ENCODE assay signal across 12 mouse cellular contexts in the genomic region with DNA sequence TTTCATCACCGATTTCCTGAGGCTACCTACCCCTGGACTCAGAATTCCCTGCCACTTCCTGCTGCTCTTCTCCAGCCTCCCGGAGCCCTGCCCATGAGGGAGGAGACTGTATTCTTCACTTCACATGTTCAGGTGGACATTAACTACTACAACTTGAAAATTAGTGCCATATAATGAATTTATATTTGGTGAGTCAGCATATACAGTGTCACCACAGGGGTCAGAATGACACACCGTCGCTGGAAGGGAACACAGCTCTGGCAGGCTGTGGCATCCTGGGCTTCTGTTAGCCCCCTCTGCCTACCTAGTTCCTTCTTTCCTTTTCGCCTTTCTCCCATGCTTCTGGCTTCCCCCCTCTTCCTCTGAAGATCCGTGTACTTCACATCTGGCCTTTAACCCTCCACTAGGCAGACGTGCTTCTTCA. TPM values are rescaled to one million over a fixed set of nuclear protein-coding genes. Genes with fewer than 3 reads are reported as not detected.
DNase-seq lines count a peak whose midpoint lies in the region; ATAC-seq and TF ChIP-seq lines count a peak whose summit lies in the region.
"Had no signal": no experiment of that assay in that cellular context is flagged by ENCODE, and none has a peak within 500 bp of the region (broad histone marks: within the 10 kb centered on the region; RNA-seq: fewer than 3 reads in every experiment).

No protein-coding gene starts in this region.

- H3K27ac ChIP-seq in heart, embryonic 14.5 days (replicated peaks in 1 of 2; ENCODE audit: control insufficient read depth in 1 of 2, insufficient read depth in 1 of 2, low read depth in 2 of 2, low read length in 2 of 2), result peak overlapping the region in 1 of 2 experiments; percentile 87; a peak in 2 of 4 replicates
- no peak overlapping the region for H3K27ac ChIP-seq in lung, embryonic 16.5 days (ENCODE audit: low read length)
- no peak overlapping the region for H3K27ac ChIP-seq in intestine, embryonic 14.5 days (ENCODE audit: low read depth)
- peak overlapping the region; percentile 90 for H3K27ac ChIP-seq in stomach, postnatal 0 days (replicated peaks)
- H3K27ac ChIP-seq: forebrain, embryonic 13.5 days; limb, embryonic 15.5 days had no signal

- H3K4me2 ChIP-seq in heart, embryonic 14.5 days (ENCODE audit: low read length), result peak overlapping the region; percentile 29
- no peak overlapping the region for H3K4me2 ChIP-seq in lung, embryonic 16.5 days (ENCODE audit: low read depth, low read length)
- H3K4me2 ChIP-seq in intestine, embryonic 14.5 days (ENCODE audit: low read length), result no peak overlapping the region
- peak overlapping the region; percentile 43 for H3K4me2 ChIP-seq in stomach, postnatal 0 days (replicated peaks; ENCODE audit: low read depth)
- H3K4me2 ChIP-seq: forebrain, embryonic 13.5 days; limb, embryonic 15.5 days; midbrain, embryonic 11.5 days had no signal

- no peak for DNase-seq in heart, adult 8-10 months (ENCODE audit: low spot score)
- DNase-seq in lung, postnatal 36 days, result no peak
- no peak for DNase-seq in intestine, embryonic 14.5 days (ENCODE audit: low spot score)
- no peak for DNase-seq in stomach, postnatal 0 days (ENCODE audit: low spot score)
- no peak for DNase-seq in adipocyte (ENCODE audit: low spot score)
- DNase-seq in spleen, adult 18-20 months, result no peak
- DNase-seq: cerebellum, adult 9-10 months had no signal

- ATAC-seq in heart, embryonic 14.5 days (ENCODE audit: insufficient number of reproducible peaks, insufficient read depth, low FRiP score, low read depth), result no peak
- 0 out of 2 replicates have a peak, but pooled peaks have one; percentile 9 for ATAC-seq in lung, embryonic 16.5 days (ENCODE audit: low read depth)
- 0 out of 2 replicates have a peak, but pooled peaks have one; percentile 30 for ATAC-seq in intestine, embryonic 14.5 days (replicated peaks; ENCODE audit: low FRiP score, low TSS enrichment, low read depth)
- ATAC-seq in stomach, postnatal 0 days (ENCODE audit: low FRiP score, low TSS enrichment), result peak; percentile 61

- no peaks in the 10 kb centered on the region for H3K36me3 ChIP-seq in heart, embryonic 14.5 days (ENCODE audit: control insufficient read depth, insufficient read depth, low read length)
- H3K36me3 ChIP-seq in lung, embryonic 16.5 days (ENCODE audit: control insufficient read depth, insufficient read depth, low read length), result no peaks in the 10 kb centered on the region
- H3K36me3 ChIP-seq in intestine, embryonic 14.5 days (ENCODE audit: control insufficient read depth, insufficient read depth, low read length), result no peaks in the 10 kb centered on the region
- H3K36me3 ChIP-seq in stomach, postnatal 0 days (ENCODE audit: control insufficient read depth, insufficient read depth, low read length), result no peaks in the 10 kb centered on the region
- H3K36me3 ChIP-seq: limb, embryonic 15.5 days had no signal

- peaks cover 34 to 41% of the 10 kb centered on the region in 2 experiments for H3K4me1 ChIP-seq in heart, embryonic 14.5 days (ENCODE audit: control insufficient read depth in 2 of 2, insufficient read depth in 2 of 2, low read length in 2 of 2)
- H3K4me1 ChIP-seq in lung, embryonic 16.5 days (replicated peaks; ENCODE audit: control insufficient read depth, insufficient read depth, low read length), result peaks cover 19% of the 10 kb centered on the region
- H3K4me1 ChIP-seq in intestine, embryonic 14.5 days (replicated peaks; ENCODE audit: control insufficient read depth, insufficient read depth, low read length), result 0 out of 2 replicates have a peak, but pooled peaks cover 6% of the 10 kb centered on the region
- peaks cover 8% of the 10 kb centered on the region; the same call in 1 of the 2 replicates for H3K4me1 ChIP-seq in stomach, postnatal 0 days (replicated peaks; ENCODE audit: control insufficient read depth, insufficient read depth)

- no peak overlapping the region for H3K4me3 ChIP-seq in heart, embryonic 14.5 days (ENCODE audit: control insufficient read depth in 1 of 2, insufficient read depth in 1 of 2, low read depth in 1 of 2, low read length in 2 of 2)
- no peak overlapping the region for H3K4me3 ChIP-seq in lung, embryonic 16.5 days (ENCODE audit: low read length)
- H3K4me3 ChIP-seq in intestine, embryonic 14.5 days (ENCODE audit: low read depth, low read length), result no peak overlapping the region
- no peak overlapping the region for H3K4me3 ChIP-seq in stomach, postnatal 0 days (ENCODE audit: low read depth, low read length)
- H3K4me3 ChIP-seq: forebrain, embryonic 13.5 days; limb, embryonic 15.5 days had no signal

- no peak for TF ChIP-seq EP300 in stomach, postnatal 0 days (optimal IDR thresholded peaks at IDR 0.05)

- peak overlapping the region; percentile 46; the same call in 1 of the 2 replicates for H3K9ac ChIP-seq in heart, embryonic 14.5 days (ENCODE audit: low read length)
- no peak overlapping the region for H3K9ac ChIP-seq in lung, embryonic 16.5 days (ENCODE audit: low read length)
- no peak overlapping the region for H3K9ac ChIP-seq in intestine, embryonic 14.5 days (ENCODE audit: low read length)
- H3K9ac ChIP-seq in stomach, postnatal 0 days (ENCODE audit: low read length), result peak overlapping the region; percentile 35; the same call in 1 of the 2 replicates
- H3K9ac ChIP-seq: forebrain, embryonic 13.5 days; limb, embryonic 15.5 days had no signal

- no peak for TF ChIP-seq CTCF in stomach, postnatal 0 days (IDR thresholded peaks at IDR 0.05; ENCODE audit: low read depth)

- WGBS in heart, embryonic 14.5 days, result 63% methylated on average over 7 of the region's 7 CpGs
- WGBS in lung, embryonic 16.5 days, result 50% methylated on average over 7 of the region's 7 CpGs
- 61% methylated on average over 7 of the region's 7 CpGs for WGBS in intestine, embryonic 14.5 days
- WGBS in stomach, postnatal 0 days, result 54% methylated on average over 7 of the region's 7 CpGs

- no peaks in the 10 kb centered on the region for H3K9me3 ChIP-seq in heart, embryonic 14.5 days (ENCODE audit: control insufficient read depth, low read length)
- no peaks in the 10 kb centered on the region for H3K9me3 ChIP-seq in lung, embryonic 16.5 days (ENCODE audit: control insufficient read depth, low read length)
- no peaks in the 10 kb centered on the region for H3K9me3 ChIP-seq in intestine, embryonic 14.5 days (ENCODE audit: control insufficient read depth, low read length)
- H3K9me3 ChIP-seq in stomach, postnatal 0 days (ENCODE audit: control insufficient read depth, low read length), result no peaks in the 10 kb centered on the region
- H3K9me3 ChIP-seq: forebrain, embryonic 13.5 days; limb, embryonic 15.5 days had no signal

- no peaks in the 10 kb centered on the region for H3K27me3 ChIP-seq in heart, embryonic 14.5 days (ENCODE audit: control insufficient read depth, insufficient read depth, low read length)
- H3K27me3 ChIP-seq in lung, embryonic 16.5 days (ENCODE audit: control insufficient read depth, insufficient read depth, low read depth, low read length), result no peaks in the 10 kb centered on the region
- no peaks in the 10 kb centered on the region for H3K27me3 ChIP-seq in intestine, embryonic 14.5 days (replicated peaks; ENCODE audit: control insufficient read depth, insufficient read depth, low read length)
- H3K27me3 ChIP-seq in stomach, postnatal 0 days (ENCODE audit: control insufficient read depth, insufficient read depth, low read length), result no peaks in the 10 kb centered on the region
- H3K27me3 ChIP-seq: forebrain, embryonic 13.5 days; limb, embryonic 15.5 days had no signal

RNA-seq across cellular contexts. Expression of gene Zfp622, which starts 50.5 kb away (rescaled TPM):
- 17.7 and 24.4 TPM in 2 replicates for polyA plus RNA-seq in heart, embryonic 14.5 days (2014; fragmentation: Nextera tagmentation; extraction: Ambion mirVana)
- total RNA-seq in heart, adult 8-10 months (2022), result 10 to 100 TPM; 20.4 to 26.6 (median 24.4) TPM
- polyA plus RNA-seq in lung, embryonic 16.5 days (2015; fragmentation: Nextera tagmentation; extraction: Ambion mirVana), result 19.4 and 22.0 TPM in 2 replicates
- polyA plus RNA-seq in intestine, embryonic 14.5 days (2014; fragmentation: Nextera tagmentation; extraction: Ambion mirVana), result 30.4 and 31.5 TPM in 2 replicates
- 20.1 and 24.9 TPM in 2 replicates for polyA plus RNA-seq in stomach, postnatal 0 days (2015; fragmentation: Nextera tagmentation; extraction: Ambion mirVana)

Comparison
In these comparisons a context has a peak if more than half of its experiments do, and no peak if none do; other contexts are left out.
1. H3K4me2 ChIP-seq: peak in heart, embryonic 14.5 days (single experiment) and stomach, postnatal 0 days (single experiment); none in lung, embryonic 16.5 days (single experiment) and intestine, embryonic 14.5 days (single experiment).
2. H3K9ac ChIP-seq: peak in heart, embryonic 14.5 days (single experiment) and stomach, postnatal 0 days (single experiment); none in lung, embryonic 16.5 days (single experiment) and intestine, embryonic 14.5 days (single experiment).